Comparison of ENCODE assay signal across 25 mouse cellular contexts in genomic region chr2:24718906-24719305, GRCm38 (mm10). TPM values are rescaled to one million over a fixed set of nuclear protein-coding genes. Genes with fewer than 3 reads are reported as not detected.
"Had no signal": no experiment of that assay in that cellular context is flagged by ENCODE, and none has a peak within 500 bp of the region (broad histone marks: within the 10 kb centered on the region; RNA-seq: fewer than 3 reads in every experiment).

No protein-coding gene starts in this region.

- DNase-seq: gastrocnemius, adult 2 months; gastrocnemius, postnatal 10 days; gastrocnemius, postnatal 25 days; heart, postnatal 14 days; heart, postnatal 4 days; kidney, adult 18-20 months; kidney, adult 8-10 months; kidney, postnatal 10 days; kidney, postnatal 25 days; kidney, postnatal 4 days had no signal

- H3K9ac ChIP-seq: heart, embryonic 13.5 days; heart, embryonic 15.5 days; hindbrain, embryonic 12.5 days; hindbrain, embryonic 15.5 days; intestine, embryonic 15.5 days; limb, embryonic 15.5 days; liver, embryonic 12.5 days; liver, embryonic 14.5 days had no signal

- H3K27me3 ChIP-seq: heart, embryonic 13.5 days; heart, embryonic 15.5 days; hindbrain, embryonic 12.5 days; hindbrain, embryonic 15.5 days; intestine, embryonic 15.5 days; limb, embryonic 15.5 days; liver, embryonic 12.5 days had no signal

- H3K27ac ChIP-seq: gastrocnemius, adult 2 months; heart, embryonic 13.5 days; heart, embryonic 15.5 days; hindbrain, embryonic 10.5 days; hindbrain, embryonic 12.5 days; hindbrain, embryonic 15.5 days; intestine, embryonic 15.5 days; layer of hippocampus, adult 2 months; left cerebral cortex, adult 2 months; limb, embryonic 15.5 days; liver, embryonic 12.5 days; liver, embryonic 14.5 days had no signal

- H3K4me1 ChIP-seq: heart, embryonic 15.5 days; hindbrain, embryonic 10.5 days; hindbrain, embryonic 12.5 days; hindbrain, embryonic 15.5 days; intestine, embryonic 15.5 days; limb, embryonic 15.5 days; liver, embryonic 12.5 days had no signal

- ATAC-seq: inflammation-experienced regulatory T-cells, adult 6 months; liver, embryonic 12.5 days had no signal

- H3K4me3 ChIP-seq: gastrocnemius, adult 2 months; heart, embryonic 13.5 days; heart, embryonic 15.5 days; hindbrain, embryonic 10.5 days; hindbrain, embryonic 12.5 days; hindbrain, embryonic 15.5 days; intestine, embryonic 15.5 days; layer of hippocampus, adult 2 months; left cerebral cortex, adult 2 months; limb, embryonic 15.5 days; liver, embryonic 12.5 days had no signal

- H3K36me3 ChIP-seq: heart, embryonic 13.5 days; heart, embryonic 15.5 days; intestine, embryonic 15.5 days; limb, embryonic 15.5 days; liver, embryonic 12.5 days had no signal

- H3K9me3 ChIP-seq: heart, embryonic 13.5 days; heart, embryonic 15.5 days; hindbrain, embryonic 10.5 days; hindbrain, embryonic 12.5 days; hindbrain, embryonic 15.5 days; intestine, embryonic 15.5 days; limb, embryonic 15.5 days; liver, embryonic 12.5 days had no signal

- H3K4me2 ChIP-seq: heart, embryonic 11.5 days; heart, embryonic 13.5 days; heart, embryonic 15.5 days; hindbrain, embryonic 12.5 days; hindbrain, embryonic 15.5 days; intestine, embryonic 15.5 days; limb, embryonic 15.5 days; liver, embryonic 12.5 days had no signal

RNA-seq across cellular contexts. Expression of gene Cacna1b, which starts 44.0 kb away (rescaled TPM):
- total RNA-seq: liver, adult 2 months had no signal
- polyA plus RNA-seq: heart, postnatal 0 days; liver, adult 2 months had no signal
